Mouse (Mus musculus) gastrocnemius, postnatal 10 days (tissue): ENCODE data around the gene Ott. TPM values are rescaled to one million over a fixed set of nuclear protein-coding genes. Genes with fewer than 3 reads are reported as not detected.
"Not testable (repeated sequence)": the region's sequence is repeated elsewhere in the genome, so short reads cannot be mapped to it uniquely, and the experiment has no call there.

Experiments
- DNase-seq: peaks from one replicate; pipeline ENCODE4 v3.0.0; 2021; ENCODE audit warnings: mixed read lengths
- long read RNA-seq, 2 experiments: library from polyadenylated mRNA; stranded (forward); transcript quantifications; one replicate each; pipeline ENCODE4 v2.0.0; 2021
- total RNA-seq, 2 experiments: library from RNA; stranded (reverse); gene quantifications; 2 replicates each; pipeline ENCODE4 v1.2.3; 2021

The Ott gene
- total RNA-seq: not detected
- long read RNA-seq, experiment 1: 0 reads
- long read RNA-seq, experiment 2: 0 reads

GRCm38 (mm10) chrX:149073982-149074381, at the start of gene Ott:
Gene Ott (plus strand): TSS chrX:149074282.
- not testable (repeated sequence) for DNase-seq

Other genes starting within 250 kb of the Ott start
- gene Luzp4, start 216.6 kb upstream of the Ott start, total RNA-seq: not detected
- not detected for gene Gm15093, start 198.1 kb downstream of the Ott start, total RNA-seq